Mouse (Mus musculus): ENCODE results near the gene Tecpr1. TPM values are rescaled to one million over a fixed set of nuclear protein-coding genes. Genes with fewer than 3 reads are reported as not detected.

Tecpr1 gene
- 231 to 252 TPM (median 242 TPM) in 4 replicates for total RNA-seq (2023)

DNA sequence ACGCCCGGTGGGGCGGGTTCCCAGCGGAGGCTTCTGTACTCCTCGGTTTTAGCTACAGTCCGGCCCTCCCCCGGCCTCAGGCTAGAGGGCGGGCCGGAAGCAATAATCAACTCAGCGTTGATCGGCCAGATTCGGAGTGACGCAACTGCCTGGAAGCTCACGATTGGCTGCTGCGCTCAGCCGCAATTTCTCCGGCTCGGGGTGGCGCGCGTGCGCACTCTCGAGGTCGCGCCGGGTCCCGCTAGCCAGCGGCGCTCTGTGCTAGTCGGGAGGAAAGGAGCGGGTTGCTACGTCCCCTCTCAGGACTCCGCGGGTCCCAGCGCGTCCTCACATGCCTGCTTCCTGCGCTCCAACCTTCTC lies at the start of gene Tecpr1:
Gene Tecpr1 (minus strand): TSS at position 113 of the 360 bp plus-strand sequence.

DNA sequence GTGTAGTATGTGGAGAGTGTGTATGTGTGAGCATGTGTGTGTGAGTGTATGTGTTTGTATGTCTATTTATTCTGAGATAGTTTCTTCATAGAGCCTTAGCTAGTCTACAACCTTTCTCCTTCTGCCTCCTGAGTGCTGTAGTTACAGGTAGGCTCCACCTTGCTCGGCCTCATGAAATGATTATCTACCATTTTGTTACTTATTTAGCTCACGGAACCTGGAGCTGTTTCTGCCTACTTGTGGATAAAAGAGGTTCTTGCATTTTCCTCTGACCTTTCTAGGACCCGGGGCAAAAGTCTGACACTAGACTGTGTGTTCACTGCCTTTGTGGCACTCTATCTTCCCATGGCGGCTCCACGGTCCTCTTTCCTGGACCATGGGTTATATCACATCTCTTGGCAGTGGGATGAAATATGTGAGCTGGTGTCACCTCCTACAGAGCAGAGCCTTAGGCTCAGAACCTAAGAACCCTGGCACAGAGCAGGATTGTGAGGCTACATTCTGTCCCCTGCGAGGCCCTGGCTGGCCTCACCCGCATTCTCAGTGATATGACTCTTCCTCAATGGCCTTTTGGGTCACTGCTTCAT lies 20.6 kb upstream of the Tecpr1 start, which contains the start of gene Bri3:
Gene Bri3 (plus strand): TSS at position 537 of the 587 bp plus-strand sequence.

DNA sequence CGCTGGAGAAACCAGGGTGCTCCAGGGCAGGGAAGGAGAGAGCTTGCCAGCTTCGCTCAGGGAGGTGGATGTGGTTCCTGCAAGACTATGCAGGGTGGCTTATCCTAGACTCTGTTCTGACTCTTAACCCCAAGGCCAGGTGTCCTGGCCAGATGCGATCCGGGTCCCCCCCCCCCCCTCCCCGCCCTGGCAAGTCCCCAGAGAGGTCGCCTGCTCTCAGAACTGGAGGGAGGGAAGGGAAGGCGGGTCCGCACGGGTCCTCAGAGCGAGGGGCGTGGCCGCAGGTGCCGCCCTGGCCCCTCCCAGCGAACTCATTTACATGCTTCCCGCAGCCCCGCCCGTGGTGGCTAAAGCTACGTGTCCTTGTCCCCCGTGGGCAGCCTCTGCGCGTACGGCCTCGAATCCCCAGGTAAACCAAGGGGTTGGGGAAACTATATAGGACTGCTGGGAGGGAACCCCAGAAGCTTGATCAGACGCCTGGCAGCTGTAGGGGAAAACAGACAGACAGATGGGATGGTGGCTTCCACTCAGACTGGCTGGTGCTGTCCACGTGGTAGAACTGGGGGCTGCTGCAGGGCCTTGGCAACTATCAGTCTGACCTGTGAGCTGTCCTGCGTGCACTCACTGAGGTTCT lies 33.3 kb downstream of the Tecpr1 start, which contains the start of gene Bhlha15:
Gene Bhlha15 (plus strand): TSS at position 337 of the 634 bp plus-strand sequence.

Other genes starting within 250 kb of the Tecpr1 start
- gene Ccz1, start 208.7 kb downstream of the Tecpr1 start, total RNA-seq (2023), result 93.6 to 109 TPM (median 103 TPM) in 4 replicates
- not detected in 4 replicates for gene Ocm, start 196.9 kb downstream of the Tecpr1 start, total RNA-seq (2023)
- gene Lmtk2, start 123.2 kb downstream of the Tecpr1 start, total RNA-seq (2023), result 54.3 to 57.5 TPM (median 56.3 TPM) in 4 replicates
- 5.9 to 7.2 TPM (median 6.8 TPM) in 4 replicates for gene Bhlha15, start 33.3 kb downstream of the Tecpr1 start, total RNA-seq (2023)
- gene Bri3, start 20.8 kb upstream of the Tecpr1 start, total RNA-seq (2023), result 105 to 132 TPM (median 124 TPM) in 4 replicates
- gene Baiap2l1, start 134.5 kb upstream of the Tecpr1 start, total RNA-seq (2023), result 5.8 to 6.9 TPM (median 6.3 TPM) in 4 replicates